Mouse (Mus musculus): ENCODE measurements around the gene Klf13.

DNA sequence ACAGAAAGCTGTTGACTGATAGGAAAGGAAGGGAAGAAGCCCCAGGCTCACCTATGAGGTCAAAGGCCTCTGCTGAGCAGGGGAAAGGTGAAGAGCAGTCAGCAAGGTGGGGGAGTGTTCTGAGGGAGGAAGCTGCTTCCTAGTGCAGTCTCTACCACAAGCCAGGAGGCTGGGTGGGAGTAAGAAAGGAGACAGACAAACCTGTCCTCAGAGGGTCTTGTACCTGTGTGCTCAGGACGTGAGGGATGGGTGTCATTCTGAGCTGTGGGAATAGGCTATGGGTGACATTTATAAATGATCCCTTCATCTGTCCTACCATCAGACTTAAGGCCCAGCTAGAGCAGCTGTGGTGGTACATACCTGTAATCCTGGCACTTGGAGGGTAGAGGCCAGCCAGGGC lies 75.7 kb downstream of the Klf13 start:
- TF ChIP-seq POLR2A (IDR thresholded peaks at IDR 0.05; ENCODE audit: borderline replicate concordance, control insufficient read depth, low read depth, low read length) (no peak), CTCF (IDR thresholded peaks at IDR 0.05; ENCODE audit: control insufficient read depth, insufficient read depth, low read length) (no peak)
